Mouse (Mus musculus) stomach, embryonic 14.5 days (tissue): ENCODE data around the gene Gimd1. TPM values are rescaled to one million over a fixed set of nuclear protein-coding genes. Genes with fewer than 3 reads are reported as not detected.

Source experiments
- ATAC-seq: fragments of 200-750 bp; cut with Nextera tagmentation; 2 replicates; pipeline ENCODE4 v1.8.0; 2017; ENCODE audit warnings: low read depth, moderate TSS enrichment; ENCODE audit not compliant: insufficient number of reproducible peaks, insufficient read depth, low FRiP score
- H3K27ac ChIP-seq: fragments of 300-500 bp; sonication (generic); 2 replicates; pipeline ENCODE4 v1.5.1; 2014; ENCODE audit warnings: mild to moderate bottlenecking, low read length, moderate library complexity, mixed read lengths
- H3K27me3 ChIP-seq: fragments of 300-500 bp; sonication (generic); 2 replicates; pipeline ENCODE4 v1.6.1; 2014; ENCODE audit warnings: low read length, control low read depth, mixed read lengths; ENCODE audit not compliant: control insufficient read depth, insufficient read depth
- H3K36me3 ChIP-seq: fragments of 300-500 bp; sonication (generic); 2 replicates; pipeline ENCODE4 v1.6.1; 2014; ENCODE audit warnings: mild to moderate bottlenecking, control low read depth, low read length, moderate library complexity, mixed read lengths; ENCODE audit not compliant: control insufficient read depth, insufficient read depth
- H3K4me1 ChIP-seq: fragments of 300-500 bp; sonication (generic); 2 replicates; pipeline ENCODE4 v1.6.1; 2014; ENCODE audit warnings: low read length, control low read depth, mixed read lengths; ENCODE audit not compliant: control insufficient read depth, insufficient read depth
- H3K4me2 ChIP-seq: fragments of 300-500 bp; sonication (generic); replicated peaks from 2 replicates; pipeline ENCODE4 v1.6.1; 2014; ENCODE audit warnings: low read depth, low read length, control low read depth
- H3K4me3 ChIP-seq: fragments of 300-500 bp; sonication (generic); 2 replicates; pipeline ENCODE4 v1.5.1; 2014; ENCODE audit warnings: low read depth, low read length, control low read depth
- H3K9ac ChIP-seq: fragments of 300-500 bp; sonication (generic); replicated peaks from 2 replicates; pipeline ENCODE4 v1.6.1; 2014; ENCODE audit warnings: low read depth, mild to moderate bottlenecking, control low read depth, low read length, moderate library complexity, mixed read lengths
- H3K9me3 ChIP-seq: fragments of 300-500 bp; sonication (generic); 2 replicates; pipeline ENCODE4 v1.6.1; 2016; ENCODE audit warnings: low read depth, low read length, control low read depth; ENCODE audit not compliant: control insufficient read depth
- WGBS: fragments of 180-500 bp; shearing (Covaris S2); extraction: QIAGEN DNeasy Blood & Tissue Kit; methylation state at CpG from one replicate; pipeline ENCODE4 v1.1.7; 2014; 5-methylcytosine and 5-hydroxymethylcytosine counted together
- polyA plus RNA-seq: library from polyadenylated mRNA; unstranded; fragments of >200 nt; fragmentation: Nextera tagmentation; extraction: Ambion mirVana; gene quantifications from 2 replicates; pipeline ENCODE4 v1.2.1, GENCODE M21; 2014

The Gimd1 gene
- polyA plus RNA-seq, 1 experiment from 2014 or later: not detected

- Histone ChIP-seq H3K9ac (no peak overlapping the region), H3K36me3 (peaks cover 12% of the 10 kb centered on the region), H3K27me3 (no peaks in the 10 kb centered on the region), H3K4me1 (peaks cover 1% of the 10 kb centered on the region; the same call in 1 of the 2 replicates), H3K27ac (no peak overlapping the region), H3K4me2 (no peak overlapping the region), H3K4me3 (no peak overlapping the region), H3K9me3 (no peaks in the 10 kb centered on the region)
- no peak for ATAC-seq
- WGBS: 80% methylated on average over 2 of the region's 2 CpGs
Measured at GRCm38 (mm10) chr3:132677494-132677893, 47.9 kb downstream of the Gimd1 start.

DNA sequence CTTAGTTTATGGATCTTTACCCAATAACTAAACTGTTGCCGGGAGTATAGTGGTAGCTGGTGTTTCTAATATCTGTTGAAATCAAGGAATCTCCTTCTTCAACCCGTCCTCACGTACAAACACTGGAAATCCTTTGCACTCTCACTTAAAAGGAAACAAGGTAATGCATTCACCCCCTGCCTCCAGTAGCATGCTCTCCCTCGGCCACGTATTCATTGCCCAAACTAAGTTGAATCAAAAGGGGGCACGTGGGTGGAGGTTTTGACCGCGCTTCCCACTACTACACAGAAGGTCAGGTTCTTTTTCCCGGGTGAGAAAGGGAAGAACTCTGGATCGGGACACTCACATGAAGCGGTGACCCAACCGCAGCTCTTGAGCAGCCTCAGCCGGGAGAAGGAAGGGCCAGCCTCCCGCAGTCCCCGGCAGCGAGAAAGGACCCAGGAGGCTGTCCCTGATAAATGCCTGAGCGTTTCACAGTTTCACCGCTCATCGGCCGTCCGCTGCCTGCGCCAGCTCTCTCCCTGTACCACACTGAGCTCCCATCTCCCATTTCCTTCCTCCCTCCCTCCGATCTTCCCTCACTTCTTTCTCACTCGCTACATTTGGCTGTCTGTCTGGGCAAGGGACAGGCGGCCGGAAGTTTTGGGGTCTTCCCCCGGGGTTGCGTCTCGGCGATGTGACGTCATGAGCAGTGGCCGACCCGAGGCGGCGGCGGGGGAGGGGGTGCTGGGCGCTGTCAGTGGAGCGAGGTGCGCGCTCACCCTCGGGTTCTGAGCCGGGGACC, 54.0 kb downstream of the Gimd1 start, which contains the start of gene Tbck:
Gene Tbck, plus strand, starts transcription at position 698 of the 784 bp plus-strand sequence.
- Histone ChIP-seq H3K9me3 (no peaks in the 10 kb centered on the region), H3K4me2 (peak within 1 kb of the TSS; percentile 83), H3K27me3 (no peaks in the 10 kb centered on the region), H3K4me1 (peaks cover 7% of the 10 kb centered on the region; the same call in 1 of the 2 replicates), H3K9ac (peak within 1 kb of the TSS; percentile 70), H3K4me3 (peak within 1 kb of the TSS; percentile 65), H3K36me3 (no peaks in the 10 kb centered on the region; the same call in 1 of the 2 replicates), H3K27ac (peak within 1 kb of the TSS; percentile 80)
- 0% methylated on average over 41 of the region's 42 CpGs for WGBS
- ATAC-seq: peak; percentile 97

DNA sequence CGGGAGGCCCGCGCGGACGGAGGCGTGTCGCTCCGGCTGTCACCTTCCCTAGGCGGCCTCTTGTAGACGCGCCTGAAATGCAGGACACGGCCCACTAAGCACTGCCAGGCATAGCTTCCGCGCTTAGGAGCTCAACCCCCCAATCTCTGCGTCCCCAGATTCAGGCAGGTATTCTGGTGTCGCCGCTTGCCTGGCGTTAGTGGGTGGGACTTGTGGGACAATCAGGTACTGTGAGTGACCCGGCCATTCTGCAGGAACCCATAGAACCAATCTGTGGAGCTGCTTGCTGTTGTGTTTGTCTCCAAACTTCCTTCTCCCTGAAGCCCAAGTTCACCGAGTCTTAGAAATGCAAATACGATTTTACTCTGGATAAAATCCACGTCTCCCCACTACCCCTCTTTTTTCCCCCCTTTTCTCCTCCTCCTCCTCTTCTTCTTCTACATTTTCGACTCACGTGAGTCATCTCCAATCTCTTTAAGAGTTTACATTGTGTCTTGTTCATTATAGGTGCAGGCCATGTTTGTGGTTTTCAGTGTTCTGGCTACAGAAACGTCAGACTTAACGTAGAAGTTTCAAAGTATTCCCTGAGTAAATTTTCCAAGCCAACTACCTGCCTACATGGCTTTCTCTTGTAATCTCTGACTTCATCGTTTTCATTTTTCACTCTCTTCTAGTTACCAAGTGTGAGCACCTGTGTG, 54.8 kb downstream of the Gimd1 start, which contains the start of gene Aimp1:
Gene Aimp1, minus strand, starts transcription at position 140 of the 698 bp plus-strand sequence.
- Histone ChIP-seq H3K27me3 (no peaks in the 10 kb centered on the region), H3K4me1 (peaks cover 7% of the 10 kb centered on the region; the same call in 1 of the 2 replicates), H3K9me3 (no peaks in the 10 kb centered on the region), H3K36me3 (no peaks in the 10 kb centered on the region; the same call in 1 of the 2 replicates), H3K27ac (peak within 1 kb of the TSS; percentile 80), H3K4me2 (peak within 1 kb of the TSS; percentile 83), H3K4me3 (peak within 1 kb of the TSS; percentile 65), H3K9ac (peak within 1 kb of the TSS; percentile 70)
- 2% methylated on average over 27 of the region's 27 CpGs for WGBS
- no peak; the same call in 1 of the 2 replicates for ATAC-seq

Other genes with a start within 250 kb of the Gimd1 start
- 22.9 and 26.3 TPM in 2 replicates for gene Tbck, start 54.3 kb downstream of the Gimd1 start, polyA plus RNA-seq
- gene Aimp1, start 54.5 kb downstream of the Gimd1 start, polyA plus RNA-seq: 81.4 and 87.8 TPM in 2 replicates